Mouse (Mus musculus) midbrain, embryonic 16.5 days (tissue): ENCODE measurements around the gene Gpc1. TPM values are rescaled to one million over a fixed set of nuclear protein-coding genes. Genes with fewer than 3 reads are reported as not detected.

Source experiments
- ATAC-seq: fragments of 200-750 bp; cut with Nextera tagmentation; 2 replicates; pipeline ENCODE4 v1.8.0; 2017; ENCODE audit warnings: moderate TSS enrichment
- H3K27ac ChIP-seq: fragments of 300-500 bp; sonication (generic); 2 replicates; pipeline ENCODE4 v1.5.1; 2014; ENCODE audit warnings: mild to moderate bottlenecking, low read length, mixed read lengths
- H3K27me3 ChIP-seq: fragments of 300-500 bp; sonication (generic); 2 replicates; pipeline ENCODE4 v1.6.1; 2014; ENCODE audit warnings: low read depth, low read length, mixed read lengths; ENCODE audit not compliant: control insufficient read depth, insufficient read depth
- H3K36me3 ChIP-seq: fragments of 300-500 bp; sonication (generic); 2 replicates; pipeline ENCODE4 v1.6.1; 2014; ENCODE audit warnings: mild to moderate bottlenecking, low read length, moderate library complexity, mixed read lengths; ENCODE audit not compliant: control insufficient read depth, insufficient read depth
- H3K4me1 ChIP-seq: fragments of 300-500 bp; sonication (generic); 2 replicates; pipeline ENCODE4 v1.6.1; 2014; ENCODE audit warnings: mild to moderate bottlenecking, low read length, mixed read lengths; ENCODE audit not compliant: control insufficient read depth, insufficient read depth
- H3K4me2 ChIP-seq: fragments of 300-500 bp; sonication (generic); 2 replicates; pipeline ENCODE4 v1.6.1; 2014; ENCODE audit warnings: mild to moderate bottlenecking, low read length, mixed read lengths
- H3K4me3 ChIP-seq: fragments of 300-500 bp; sonication (generic); 2 replicates; pipeline ENCODE4 v1.5.1; 2014; ENCODE audit warnings: low read depth, mild to moderate bottlenecking, low read length, moderate library complexity, mixed read lengths
- H3K9ac ChIP-seq: fragments of 300-500 bp; sonication (generic); 2 replicates; pipeline ENCODE4 v1.6.1; 2014; ENCODE audit warnings: low read depth, low read length, mixed read lengths
- H3K9me3 ChIP-seq: fragments of 300-500 bp; sonication (generic); replicated peaks from 2 replicates; pipeline ENCODE4 v1.6.1; 2014; ENCODE audit warnings: mild to moderate bottlenecking, low read length, mixed read lengths; ENCODE audit not compliant: control insufficient read depth, poor library complexity, severe bottlenecking
- WGBS: fragments of 180-500 bp; shearing (Covaris S2); extraction: QIAGEN DNeasy Blood & Tissue Kit; methylation state at CpG from one replicate; pipeline ENCODE4 v1.1.7; 2014; 5-methylcytosine and 5-hydroxymethylcytosine counted together
- polyA plus RNA-seq: library from polyadenylated mRNA; unstranded; fragments of >200 nt; fragmentation: Nextera tagmentation; extraction: Ambion mirVana; gene quantifications from 2 replicates; pipeline ENCODE4 v1.2.1, GENCODE M21; 2015

Gpc1 gene
- polyA plus RNA-seq, 1 experiment from 2014 or later, result 54.6 TPM

GRCm38 (mm10) chr1:92799653-92800052 is 31.8 kb upstream of the Gpc1 start:
- no peaks in the 10 kb centered on the region for H3K9me3 ChIP-seq
- no peak overlapping the region for H3K27ac ChIP-seq
- H3K27me3 ChIP-seq, result no peaks in the 10 kb centered on the region
- H3K9ac ChIP-seq, result no peak overlapping the region
- no peak for ATAC-seq
- H3K4me3 ChIP-seq, result no peak overlapping the region
- no peaks in the 10 kb centered on the region for H3K4me1 ChIP-seq
- no peak overlapping the region for H3K4me2 ChIP-seq
- H3K36me3 ChIP-seq, result no peaks in the 10 kb centered on the region
- 84% methylated on average over 5 of the region's 5 CpGs for WGBS

- H3K4me3 ChIP-seq, result no peak overlapping the region
- H3K36me3 ChIP-seq, result no peaks in the 10 kb centered on the region
- no peak overlapping the region for H3K4me2 ChIP-seq
- no peak for ATAC-seq
- H3K4me1 ChIP-seq, result no peaks in the 10 kb centered on the region
- no peaks in the 10 kb centered on the region for H3K27me3 ChIP-seq
- no peaks in the 10 kb centered on the region for H3K9me3 ChIP-seq
- 100% methylated on average over 1 of the region's 1 CpGs for WGBS
- no peak overlapping the region for H3K27ac ChIP-seq
- H3K9ac ChIP-seq, result no peak overlapping the region
These were observed 29.1 kb upstream of the Gpc1 start for GRCm38 (mm10) chr1:92802362-92802761.

GRCm38 (mm10) chr1:92803376-92803775 is 28.1 kb upstream of the Gpc1 start:
- H3K4me1 ChIP-seq, result no peaks in the 10 kb centered on the region
- no peaks in the 10 kb centered on the region for H3K9me3 ChIP-seq
- H3K4me2 ChIP-seq, result no peak overlapping the region
- no peak overlapping the region for H3K4me3 ChIP-seq
- H3K36me3 ChIP-seq, result no peaks in the 10 kb centered on the region
- ATAC-seq, result no peak
- H3K27me3 ChIP-seq, result no peaks in the 10 kb centered on the region
- 90% methylated on average over 4 of the region's 4 CpGs for WGBS
- H3K9ac ChIP-seq, result no peak overlapping the region
- no peak overlapping the region for H3K27ac ChIP-seq

DNA sequence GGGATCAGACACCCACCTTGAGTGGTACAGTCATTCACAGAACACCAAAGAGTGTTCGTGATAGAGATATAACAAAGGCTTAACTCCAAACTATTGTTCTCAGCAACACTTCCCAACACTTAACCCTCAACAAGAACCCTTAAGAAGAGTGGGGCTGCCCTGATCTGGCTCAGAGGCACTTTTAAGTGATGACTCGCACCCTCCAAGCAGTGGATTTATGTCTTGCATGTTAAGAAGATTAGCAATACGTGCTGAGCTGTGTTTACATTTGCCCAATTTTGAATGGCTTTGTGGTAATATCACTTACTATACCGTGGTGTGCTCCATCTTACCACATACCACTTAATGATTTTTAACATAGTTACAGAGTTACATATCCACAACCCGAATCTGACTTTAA is 26.3 kb upstream of the Gpc1 start:
- Histone ChIP-seq H3K4me3 (no peak overlapping the region), H3K9ac (no peak overlapping the region), H3K27me3 (no peaks in the 10 kb centered on the region), H3K27ac (no peak overlapping the region), H3K4me1 (no peaks in the 10 kb centered on the region), H3K4me2 (no peak overlapping the region), H3K36me3 (no peaks in the 10 kb centered on the region), H3K9me3 (peaks cover 5% of the 10 kb centered on the region)
- 65% methylated on average over 5 of the region's 5 CpGs for WGBS
- no peak for ATAC-seq

DNA sequence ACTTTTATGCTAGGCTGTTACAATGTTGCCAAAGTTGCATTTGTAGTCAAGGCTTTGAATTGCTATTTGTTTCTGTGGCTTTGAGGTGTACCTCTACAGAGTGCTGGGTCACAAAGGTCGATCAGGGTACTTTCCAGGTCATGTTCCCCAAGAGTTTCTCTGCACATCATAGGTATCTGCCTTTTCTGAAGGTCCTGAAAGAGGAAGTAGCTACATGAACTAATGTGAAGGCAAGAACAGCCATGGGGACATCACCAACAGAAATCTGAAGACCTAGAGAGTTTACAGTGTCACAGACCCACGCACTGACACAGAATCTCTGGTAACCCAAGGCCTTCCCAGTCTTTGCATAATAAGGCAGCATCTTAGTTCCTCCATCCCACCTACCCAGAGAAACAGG is 25.6 kb upstream of the Gpc1 start:
- Histone ChIP-seq H3K9me3 (peaks cover 5% of the 10 kb centered on the region), H3K27ac (no peak overlapping the region), H3K4me2 (no peak overlapping the region), H3K4me3 (no peak overlapping the region), H3K27me3 (no peaks in the 10 kb centered on the region), H3K9ac (no peak overlapping the region), H3K36me3 (no peaks in the 10 kb centered on the region), H3K4me1 (no peaks in the 10 kb centered on the region)
- ATAC-seq, result no peak
- 76% methylated on average over 2 of the region's 2 CpGs for WGBS

DNA sequence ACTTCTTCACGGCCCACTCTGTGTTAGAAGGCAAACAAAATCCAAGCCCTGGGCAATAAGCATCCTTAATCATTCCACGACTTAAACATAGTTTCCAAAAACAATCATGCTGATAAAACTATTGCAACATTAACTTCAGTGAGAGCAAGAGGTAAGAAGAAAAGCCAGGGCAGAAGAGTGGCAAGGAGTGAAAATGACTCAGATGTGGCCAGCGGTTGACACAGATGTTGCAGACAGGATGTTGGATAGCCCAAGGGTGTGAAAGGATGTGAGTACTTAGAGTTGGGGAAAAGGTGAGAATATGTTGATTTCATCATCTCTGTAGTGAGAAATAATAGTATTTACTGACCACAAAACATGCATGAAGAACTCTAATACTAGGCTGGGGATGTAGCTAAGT is 24.7 kb upstream of the Gpc1 start:
- no peak for ATAC-seq
- 82% methylated on average over 3 of the region's 3 CpGs for whole genome bisulfite sequencing
- H3K36me3 ChIP-seq, result no peaks in the 10 kb centered on the region
- peaks cover 5% of the 10 kb centered on the region for H3K9me3 ChIP-seq
- H3K9ac ChIP-seq, result no peak overlapping the region
- no peaks in the 10 kb centered on the region for H3K4me1 ChIP-seq
- H3K27ac ChIP-seq, result no peak overlapping the region
- H3K27me3 ChIP-seq, result no peaks in the 10 kb centered on the region
- H3K4me2 ChIP-seq, result no peak overlapping the region
- H3K4me3 ChIP-seq, result no peak overlapping the region

DNA sequence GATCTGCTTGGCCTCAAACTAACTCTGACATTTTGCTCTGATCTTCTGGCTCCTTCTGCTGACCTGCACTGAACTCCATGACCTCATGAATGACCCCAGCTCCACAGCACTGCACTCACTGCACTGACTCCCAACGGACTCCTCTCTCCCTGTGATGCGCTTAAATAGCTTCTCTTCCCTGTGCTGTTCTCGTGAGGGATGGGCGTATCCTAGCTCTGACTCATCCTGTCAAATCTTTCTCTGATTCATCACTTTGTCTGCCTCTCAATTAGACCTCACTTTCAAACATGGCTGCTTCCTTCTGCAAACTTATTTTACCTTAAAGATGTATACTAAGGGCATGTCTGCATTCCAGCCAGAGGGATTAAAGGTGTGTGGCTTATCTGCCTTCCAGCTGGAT is 21.8 kb upstream of the Gpc1 start:
- no peaks in the 10 kb centered on the region for H3K27me3 ChIP-seq
- H3K36me3 ChIP-seq, result no peaks in the 10 kb centered on the region
- H3K27ac ChIP-seq, result no peak overlapping the region
- H3K4me1 ChIP-seq, result no peaks in the 10 kb centered on the region
- ATAC-seq, result no peak
- peaks cover 5% of the 10 kb centered on the region for H3K9me3 ChIP-seq
- 89% methylated on average over 4 of the region's 4 CpGs for WGBS
- H3K4me2 ChIP-seq, result no peak overlapping the region
- no peak overlapping the region for H3K9ac ChIP-seq
- H3K4me3 ChIP-seq, result no peak overlapping the region

- 81% methylated on average over 5 of the region's 5 CpGs for WGBS
- Histone ChIP-seq H3K4me2 (no peak overlapping the region), H3K36me3 (no peaks in the 10 kb centered on the region), H3K4me3 (no peak overlapping the region), H3K27ac (no peak overlapping the region), H3K9me3 (peaks cover 5% of the 10 kb centered on the region), H3K9ac (no peak overlapping the region), H3K4me1 (no peaks in the 10 kb centered on the region), H3K27me3 (no peaks in the 10 kb centered on the region)
- ATAC-seq, result no peak
These were observed 17.1 kb upstream of the Gpc1 start for GRCm38 (mm10) chr1:92814319-92814718.

DNA sequence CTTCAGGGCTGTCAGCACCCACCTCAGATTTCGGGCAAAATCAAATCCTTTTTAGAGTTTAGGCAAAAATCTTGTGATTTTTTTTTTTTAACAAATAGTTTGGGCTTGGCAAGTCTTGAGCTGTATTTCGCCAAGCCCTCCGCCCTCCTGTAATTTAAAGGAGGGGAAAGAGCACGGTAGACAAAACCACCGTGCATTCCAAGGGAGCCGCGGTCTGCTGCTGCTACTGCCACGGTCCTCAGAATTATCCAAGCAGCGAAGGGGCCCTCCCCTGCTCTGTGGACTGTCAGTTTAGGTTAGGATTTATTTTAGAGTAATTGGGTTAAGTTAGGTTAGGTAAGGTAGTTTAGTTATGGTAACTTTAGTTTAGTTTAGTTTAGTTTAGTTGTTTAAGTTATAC is 16.3 kb upstream of the Gpc1 start:
- H3K9me3 ChIP-seq, result no peaks in the 10 kb centered on the region
- ATAC-seq, result no peak
- no peak overlapping the region for H3K27ac ChIP-seq
- WGBS, result 64% methylated on average over 9 of the region's 9 CpGs
- no peaks in the 10 kb centered on the region for H3K4me1 ChIP-seq
- H3K4me3 ChIP-seq, result no peak overlapping the region
- H3K27me3 ChIP-seq, result no peaks in the 10 kb centered on the region
- no peak overlapping the region for H3K9ac ChIP-seq
- H3K4me2 ChIP-seq, result no peak overlapping the region
- H3K36me3 ChIP-seq, result no peaks in the 10 kb centered on the region
